Mouse (Mus musculus): ENCODE measurements at regions not wholly inside any gene's neighbourhood (a gene's known extent, or its start where the extent isn't known, plus 50 kb on each side); places are given as distances from the start of the nearest gene placed in this dataset.

- DNase-seq (ENCODE audit: low read depth), result no peak
These were observed 100.2 kb upstream of the Ccnd2 start for GRCm38 (mm10) chr6:127252000-127252721.

- DNase-seq (ENCODE audit: low read depth), result no peak
These were observed 101.9 kb upstream of the Ccnd2 start for GRCm38 (mm10) chr6:127253935-127254334.

- DNase-seq (ENCODE audit: low read depth), result no peak
These were observed 112.1 kb upstream of the Ccnd2 start for GRCm38 (mm10) chr6:127263903-127264680.

GRCm38 (mm10) chr6:127265063-127265775 lies 113.2 kb upstream of the Ccnd2 start:
- DNase-seq (ENCODE audit: low read depth), result no peak

- peak; percentile 42 for DNase-seq (ENCODE audit: low read depth)
These were observed 114.2 kb upstream of the Ccnd2 start for GRCm38 (mm10) chr6:127265901-127266812.

- DNase-seq (ENCODE audit: low read depth), result no peak
These were observed 114.8 kb upstream of the Ccnd2 start for GRCm38 (mm10) chr6:127266813-127267165.

GRCm38 (mm10) chr6:127269021-127269420 lies 117.0 kb upstream of the Ccnd2 start:
- DNase-seq (ENCODE audit: low read depth), result no peak

GRCm38 (mm10) chr6:127269525-127270044 lies 117.6 kb upstream of the Ccnd2 start:
- no peak for DNase-seq (ENCODE audit: low read depth)

GRCm38 (mm10) chr6:127270774-127271173 lies 118.8 kb upstream of the Ccnd2 start:
- DNase-seq (ENCODE audit: low read depth), result no peak

- DNase-seq (ENCODE audit: low read depth), result no peak
These were observed 119.4 kb upstream of the Ccnd2 start for GRCm38 (mm10) chr6:127271418-127271817.

- no peak for DNase-seq (ENCODE audit: low read depth)
These were observed 120.6 kb upstream of the Ccnd2 start for GRCm38 (mm10) chr6:127272630-127273029.

GRCm38 (mm10) chr6:127274732-127275429 lies 122.9 kb upstream of the Ccnd2 start:
- DNase-seq (ENCODE audit: low read depth), result no peak

GRCm38 (mm10) chr6:127275430-127275784 lies 123.4 kb upstream of the Ccnd2 start:
- no peak for DNase-seq (ENCODE audit: low read depth)

GRCm38 (mm10) chr6:127276362-127276761 lies 124.4 kb upstream of the Ccnd2 start:
- no peak for DNase-seq (ENCODE audit: low read depth)

GRCm38 (mm10) chr6:127278402-127278801 lies 126.4 kb upstream of the Ccnd2 start:
- no peak for DNase-seq (ENCODE audit: low read depth)

GRCm38 (mm10) chr6:127284226-127284625 lies 132.2 kb upstream of the Ccnd2 start:
- no peak for DNase-seq (ENCODE audit: low read depth)

- DNase-seq (ENCODE audit: low read depth), result no peak
These were observed 134.9 kb upstream of the Ccnd2 start for GRCm38 (mm10) chr6:127286681-127287476.

GRCm38 (mm10) chr6:127288946-127289345 lies 137.0 kb upstream of the Ccnd2 start:
- DNase-seq (ENCODE audit: low read depth), result no peak

GRCm38 (mm10) chr6:127291937-127292336 lies 139.9 kb upstream of the Ccnd2 start:
- no peak for DNase-seq (ENCODE audit: low read depth)

- no peak for DNase-seq (ENCODE audit: low read depth)
These were observed 141.8 kb upstream of the Ccnd2 start for GRCm38 (mm10) chr6:127293829-127294228.
